Mouse (Mus musculus): ENCODE measurements around the gene Ptpn1. TPM values are rescaled to one million over a fixed set of nuclear protein-coding genes. Genes with fewer than 3 reads are reported as not detected.
A peak's percentile ranks its signal among the peaks of the same experiment; 100 is the strongest.

The Ptpn1 gene
- total and polyA plus RNA-seq, 3 experiments, result 55.1 to 71.3 (median 57.9) TPM

DNA sequence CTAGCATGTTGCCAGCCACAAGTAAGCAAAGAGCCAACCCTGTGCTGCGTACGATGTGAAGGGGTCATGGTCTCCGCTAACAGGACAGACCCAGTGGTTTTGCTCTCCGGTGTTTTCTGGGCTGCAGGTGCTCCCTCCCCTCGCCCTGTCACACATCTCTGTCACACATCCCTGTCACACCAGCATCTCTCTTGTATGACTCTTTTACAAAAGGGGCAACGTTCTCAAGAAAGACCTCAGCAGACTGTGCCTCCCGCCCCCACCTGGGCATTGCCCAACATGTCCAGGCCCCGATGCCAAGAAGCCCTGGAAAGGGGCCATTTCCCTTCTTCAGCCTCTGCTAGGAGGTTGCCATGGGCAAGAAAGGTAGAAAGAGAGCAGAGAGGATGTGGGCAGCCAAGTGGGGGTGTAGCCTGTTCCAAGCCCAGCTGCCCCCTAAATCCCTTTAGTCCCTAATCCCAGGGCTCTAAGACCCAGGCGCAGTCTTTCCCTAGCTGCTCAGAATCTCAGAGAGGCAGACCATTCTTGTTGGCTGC lies 10.8 kb upstream of the Ptpn1 start:
- no peak for DNase-seq

DNA sequence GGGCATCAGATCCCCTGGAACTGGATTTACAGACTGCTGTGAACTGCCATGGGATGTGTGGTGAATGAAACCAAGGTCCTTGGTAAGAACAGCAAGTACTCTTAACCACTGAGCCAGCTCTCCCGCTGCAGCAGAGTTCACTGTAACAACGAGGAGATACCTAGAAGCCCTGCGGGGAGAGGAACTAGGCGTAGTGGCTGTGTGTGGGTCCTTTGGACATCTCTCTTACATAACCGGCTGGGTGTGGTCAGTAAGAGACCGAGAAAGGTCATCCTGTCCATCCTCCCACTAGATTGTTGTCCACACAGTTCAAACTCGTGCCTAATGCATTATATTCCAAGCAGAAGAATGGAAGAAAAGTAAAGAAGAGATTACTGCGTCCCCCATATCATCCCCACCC lies 10.0 kb upstream of the Ptpn1 start:
- no peak for DNase-seq

DNA sequence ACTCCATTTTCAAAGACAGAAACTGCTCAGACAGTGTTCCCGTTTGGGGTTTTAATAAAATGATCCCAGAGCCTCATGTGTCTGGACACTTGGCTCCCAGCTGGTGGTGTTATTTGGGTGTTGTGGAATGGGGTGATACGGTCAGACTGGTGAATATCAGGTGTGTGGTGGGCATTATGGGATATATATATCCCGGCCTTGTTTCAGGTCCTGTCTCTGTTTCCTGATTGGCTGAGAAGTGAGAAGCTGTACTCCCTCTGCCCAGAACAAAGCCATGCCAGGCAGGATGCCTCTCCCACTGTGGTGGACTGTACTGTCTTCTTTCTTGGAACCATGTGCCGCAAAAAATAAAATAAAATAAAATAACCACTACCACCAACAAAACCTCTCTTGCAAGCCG lies 7.8 kb upstream of the Ptpn1 start:
- no peak for DNase-seq

DNA sequence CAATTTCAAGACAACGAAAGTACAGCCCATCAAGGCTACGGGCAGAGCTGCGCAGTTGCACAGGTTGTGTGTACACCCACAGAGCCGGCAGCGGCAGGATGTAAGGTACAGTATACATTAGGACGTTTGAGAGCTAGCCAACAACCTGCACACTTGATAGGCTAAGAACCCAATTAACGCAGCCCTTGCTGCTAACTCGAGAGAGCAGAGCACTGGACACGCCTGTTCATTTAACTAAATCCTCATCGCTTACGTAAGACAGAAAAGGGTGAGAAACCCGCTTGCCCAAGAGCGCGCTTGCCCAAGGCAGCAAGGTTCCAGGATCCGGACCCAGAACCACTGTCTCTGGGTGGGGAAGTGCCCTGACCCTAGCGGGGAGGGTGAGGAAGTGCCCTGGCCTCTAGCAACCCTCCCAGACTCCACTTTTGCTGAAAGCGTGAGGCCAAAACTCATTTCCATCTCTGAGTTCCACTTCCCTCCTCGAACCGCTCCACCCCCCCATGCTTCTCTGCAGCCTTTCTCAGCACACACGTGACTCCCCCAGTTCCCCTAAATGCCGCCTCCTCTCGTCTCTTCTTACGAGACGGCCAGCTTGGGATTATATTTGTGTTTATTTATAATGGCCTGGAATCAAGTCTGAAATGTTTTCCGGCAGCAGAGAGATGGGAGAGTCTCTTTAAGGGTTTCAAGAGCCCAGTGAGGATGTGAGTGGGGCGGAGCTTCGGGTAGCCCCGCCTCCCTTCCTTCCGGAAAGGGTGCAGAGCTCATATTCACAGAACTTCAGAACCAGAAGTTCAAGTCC lies 6.9 kb upstream of the Ptpn1 start:
- peak; percentile 88 for DNase-seq

DNA sequence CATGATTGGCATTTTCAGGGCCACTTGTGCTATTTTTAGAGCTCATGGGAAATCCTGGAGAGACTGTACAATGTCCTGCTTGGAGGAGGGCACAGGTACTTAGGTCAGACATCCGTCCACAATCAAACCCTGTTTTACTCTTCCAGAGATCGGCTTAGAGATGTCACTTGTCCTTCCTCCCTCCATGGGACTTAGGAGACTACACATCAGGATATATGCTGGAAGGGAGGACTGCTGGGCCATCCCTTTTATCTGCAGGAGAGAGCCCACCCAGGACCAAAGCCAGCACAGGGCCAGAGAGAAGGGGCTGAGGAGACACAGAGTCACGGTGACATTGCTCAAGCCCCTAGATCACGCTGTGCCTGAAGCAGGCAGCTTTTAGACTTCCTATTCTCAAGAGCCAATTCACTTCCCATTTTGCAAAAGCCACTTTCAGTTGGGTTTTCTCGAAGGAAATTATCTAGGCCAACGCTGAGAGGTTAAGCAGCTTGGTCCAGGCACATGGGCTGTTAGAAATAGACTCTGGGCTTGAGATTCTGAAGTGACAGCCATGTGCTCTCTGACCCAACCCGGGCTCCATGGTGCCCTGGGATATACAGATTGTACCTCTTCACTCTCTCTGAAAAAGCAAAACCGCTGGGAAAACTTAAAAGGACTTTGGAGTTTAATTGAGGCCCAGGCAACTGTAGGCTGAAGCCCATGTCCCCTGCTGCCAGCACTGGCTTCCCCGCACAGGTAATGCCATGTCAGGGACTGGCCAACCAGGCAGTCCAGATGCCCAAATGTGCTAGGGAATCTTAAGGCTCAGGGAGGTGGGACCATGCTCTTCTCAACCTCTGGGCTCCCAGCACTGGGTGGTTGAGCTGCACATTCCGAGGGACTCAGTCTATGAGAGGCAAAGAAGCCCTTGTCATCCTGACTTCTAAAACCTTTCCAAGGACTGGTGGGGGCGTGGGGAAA lies 5.7 kb upstream of the Ptpn1 start:
- no peak for DNase-seq

DNA sequence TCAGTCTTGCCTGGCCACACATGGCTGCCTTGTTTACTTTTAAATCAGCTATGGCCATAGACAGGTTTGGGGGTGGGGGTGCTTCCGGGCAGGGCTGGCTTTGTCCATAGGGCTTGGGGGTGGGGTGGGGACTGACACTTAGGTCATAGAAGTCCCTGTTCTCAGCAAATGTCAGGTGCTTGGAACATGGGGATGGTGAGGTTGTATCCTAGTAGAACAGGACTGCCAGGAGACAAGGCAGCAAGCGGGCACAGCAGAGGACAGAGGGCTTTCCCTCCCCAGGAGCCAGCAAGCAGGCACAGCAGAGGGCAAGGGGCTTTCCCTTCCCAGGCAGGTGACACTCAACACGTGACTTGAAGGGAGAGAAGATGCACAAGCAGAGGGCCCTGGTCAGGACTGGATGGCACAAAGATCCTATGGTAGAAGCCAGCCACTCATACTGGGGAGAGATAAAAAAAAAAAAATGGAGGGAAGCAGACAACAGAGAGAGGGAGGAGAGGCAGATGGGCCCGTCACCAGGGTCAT lies 3.8 kb upstream of the Ptpn1 start:
- no peak for DNase-seq

DNA sequence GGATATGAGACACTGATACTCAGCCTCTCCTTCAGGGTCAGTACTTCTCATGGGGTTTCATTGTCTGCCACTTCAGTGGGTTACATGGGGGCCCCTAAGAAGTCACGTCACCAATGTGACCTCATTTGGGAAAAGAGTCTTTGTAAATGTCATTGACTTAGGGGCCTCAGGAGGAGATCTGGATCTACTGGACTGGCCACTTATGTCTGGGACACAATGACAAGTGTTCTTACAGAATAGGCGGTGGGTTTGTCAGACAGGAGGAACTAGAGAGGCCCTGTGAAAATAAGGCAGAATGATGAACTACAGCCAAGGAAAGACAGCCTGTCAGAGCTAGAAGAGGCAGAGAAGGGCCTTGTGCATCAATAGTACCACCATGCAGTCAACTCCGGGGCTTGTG lies 2.9 kb upstream of the Ptpn1 start:
- DNase-seq, result no peak

DNA sequence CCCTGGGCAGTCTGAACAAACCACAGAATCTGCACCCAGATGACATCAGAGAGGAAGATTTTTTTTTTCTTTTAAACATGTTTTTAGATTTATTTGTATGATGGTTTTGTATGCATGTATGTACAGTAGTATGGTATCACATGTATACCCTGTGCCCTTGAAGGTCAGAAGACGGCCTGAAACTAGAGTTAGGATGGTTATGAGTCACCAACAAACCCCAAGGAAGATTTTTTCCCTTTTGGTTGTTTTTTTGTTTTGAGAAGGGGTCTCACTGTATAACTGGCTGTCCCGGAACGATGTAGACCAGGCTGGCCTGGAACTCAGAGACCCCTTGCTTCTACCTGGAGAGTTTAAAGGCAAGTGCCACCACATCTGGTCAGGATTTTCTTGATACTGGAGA lies 882 bp upstream of the Ptpn1 start:
- no peak for DNase-seq

DNA sequence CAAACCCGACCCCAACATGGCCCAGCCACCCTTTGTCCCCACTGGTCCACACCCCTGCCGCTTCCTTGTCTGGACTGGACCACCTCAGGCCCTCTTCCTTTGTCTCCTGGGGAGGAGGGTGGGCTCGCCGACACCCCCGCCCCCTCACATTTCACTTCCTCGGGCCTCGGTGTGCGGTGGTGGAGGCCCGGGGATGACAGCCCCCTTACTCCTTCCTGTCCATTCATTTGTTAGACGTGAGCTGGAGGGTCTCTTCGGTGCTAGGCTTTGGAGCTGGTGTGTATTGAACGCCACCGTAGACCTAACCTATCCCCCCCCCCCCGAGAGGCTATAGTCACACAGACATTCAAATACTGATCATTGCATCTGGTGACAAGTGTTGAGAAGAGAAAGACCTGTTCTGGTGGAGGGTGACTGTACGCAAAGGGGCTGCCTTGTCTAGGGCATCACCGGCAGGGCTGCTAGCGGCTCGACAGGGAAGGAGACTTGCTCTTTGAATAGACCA lies 922 bp downstream of the Ptpn1 start:
- DNase-seq, result no peak

DNA sequence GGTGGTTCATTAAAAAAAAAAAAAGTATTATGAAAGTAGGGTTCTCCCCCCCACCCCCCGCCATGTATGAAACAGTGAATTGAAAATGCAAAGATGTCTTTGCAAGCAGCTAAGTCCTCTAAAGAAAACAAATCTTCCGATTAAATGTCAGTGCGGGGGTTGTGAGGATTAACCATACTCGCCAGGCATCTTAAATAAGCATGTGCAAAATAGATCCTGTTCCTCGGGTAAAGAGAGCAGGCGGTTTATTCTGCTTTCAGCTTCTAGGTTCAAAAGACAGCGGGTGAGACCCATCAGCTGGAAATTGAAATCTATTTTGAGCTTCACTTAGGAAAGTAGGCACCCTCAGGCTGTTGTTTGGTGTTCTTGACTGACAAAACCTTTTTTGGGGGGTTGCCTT lies 1.5 kb downstream of the Ptpn1 start:
- DNase-seq, result no peak

DNA sequence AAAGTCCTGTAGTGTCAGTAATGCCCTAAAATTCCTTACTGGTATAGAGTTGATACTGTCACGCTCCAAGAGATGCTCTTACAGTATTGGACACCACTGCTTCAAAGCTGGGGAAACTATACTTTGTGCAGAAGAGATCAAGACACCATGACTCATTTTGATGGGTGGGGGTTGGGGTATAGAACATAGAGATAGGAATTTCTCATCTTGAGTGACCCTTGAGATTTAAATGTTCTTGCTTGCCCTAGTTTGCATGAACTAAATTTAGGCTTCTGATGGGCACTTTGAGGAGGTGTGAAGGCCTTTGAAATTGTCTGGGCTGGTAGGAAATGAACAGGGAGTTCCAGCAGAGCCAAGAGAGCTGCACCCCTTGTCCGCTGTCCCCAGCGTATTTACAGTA lies 4.1 kb downstream of the Ptpn1 start:
- DNase-seq, result no peak

DNA sequence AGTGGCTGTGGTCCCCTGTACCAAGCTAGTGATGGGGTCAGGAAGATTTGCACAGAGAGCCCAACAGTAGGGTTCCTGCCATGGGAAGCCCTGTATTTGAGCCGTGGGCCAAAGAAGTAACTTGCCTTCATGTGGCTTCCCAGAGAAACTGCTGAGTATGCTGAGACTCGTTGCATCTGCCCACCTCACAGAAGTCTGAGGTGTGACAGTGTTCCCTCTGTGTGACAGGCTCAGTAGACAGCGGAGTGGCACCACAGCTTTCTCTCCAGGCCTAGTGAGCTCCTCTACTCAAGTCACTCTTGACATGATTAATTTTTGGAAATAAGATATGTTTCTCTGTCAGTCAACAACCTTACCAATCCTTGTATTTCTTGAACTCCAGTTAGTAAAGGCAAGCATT lies 6.9 kb downstream of the Ptpn1 start:
- DNase-seq, result no peak

DNA sequence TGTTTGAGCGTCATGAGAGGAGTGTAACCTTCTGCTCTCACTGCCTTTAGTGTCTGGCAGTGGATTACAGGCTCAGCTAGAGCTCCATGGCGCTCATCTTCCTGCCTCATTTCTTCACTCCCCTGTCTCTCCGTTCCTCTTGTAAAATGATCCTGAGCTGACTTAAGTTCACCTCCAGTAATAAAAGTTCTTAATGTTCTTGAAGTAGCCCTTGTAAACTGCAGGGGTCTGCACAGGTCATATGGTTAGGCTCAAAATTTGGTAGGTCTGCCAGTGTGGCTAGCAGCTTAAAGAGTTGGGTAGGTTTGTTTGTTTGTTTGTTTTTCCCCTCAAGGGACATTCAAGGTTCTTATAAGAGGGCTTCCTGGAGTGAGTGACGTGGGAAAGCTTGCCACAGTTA lies 7.3 kb downstream of the Ptpn1 start:
- no peak for DNase-seq

DNA sequence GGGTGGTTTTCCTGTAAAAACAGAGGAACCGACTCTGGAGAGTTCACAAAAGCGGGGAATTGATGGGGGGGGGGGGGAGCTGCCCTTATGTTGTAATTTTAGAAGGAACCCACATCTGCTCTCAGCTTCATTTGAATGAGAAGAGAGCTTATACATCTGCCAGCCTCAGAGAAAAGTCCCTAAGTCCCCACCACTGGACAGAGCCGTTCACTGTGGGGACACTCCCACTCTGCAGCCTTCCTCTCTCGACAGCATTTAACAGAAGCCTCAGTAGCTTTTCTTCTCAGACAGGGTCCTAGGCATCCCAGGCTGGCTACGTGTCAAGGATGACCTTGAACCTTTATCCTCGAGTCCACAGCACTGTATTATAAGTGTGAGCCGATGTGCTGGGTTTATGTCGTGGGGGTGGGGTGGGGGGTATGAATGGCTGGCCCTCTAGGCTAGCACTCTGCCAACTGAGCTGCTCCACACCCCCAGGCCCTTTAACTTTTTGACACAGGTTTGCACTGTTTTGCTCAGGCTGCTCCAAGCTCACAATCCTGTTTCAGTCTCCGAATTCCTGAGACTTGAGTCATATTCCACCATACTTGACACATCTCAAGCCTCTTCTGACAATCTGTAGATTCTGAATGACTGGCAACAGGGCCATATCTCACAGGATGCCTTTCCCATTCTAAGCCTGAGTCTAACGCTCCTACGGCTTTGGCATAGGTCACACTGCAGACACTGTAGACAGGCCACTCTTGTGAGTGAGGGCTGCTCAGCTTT lies 8.0 kb downstream of the Ptpn1 start:
- DNase-seq, result no peak

DNA sequence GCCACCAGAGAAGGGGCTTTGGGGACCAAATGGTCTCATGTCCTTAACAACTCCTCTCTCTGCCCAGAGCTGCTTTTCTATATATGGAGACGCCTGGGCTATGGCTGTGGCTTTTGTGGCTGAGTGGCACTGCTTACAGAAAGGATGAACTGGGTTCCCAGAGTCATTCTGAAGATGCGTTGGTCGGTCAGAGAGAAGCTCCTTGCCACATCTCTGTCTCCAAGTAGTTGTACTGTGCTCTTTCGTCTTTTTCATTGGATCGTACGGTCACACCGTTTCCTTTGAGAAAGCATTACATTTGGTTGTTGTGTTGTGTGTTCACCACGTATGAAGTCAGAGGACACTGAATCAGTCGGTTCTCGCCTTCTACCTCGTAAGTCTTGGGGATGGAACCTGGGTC lies 8.8 kb downstream of the Ptpn1 start:
- DNase-seq, result no peak

DNA sequence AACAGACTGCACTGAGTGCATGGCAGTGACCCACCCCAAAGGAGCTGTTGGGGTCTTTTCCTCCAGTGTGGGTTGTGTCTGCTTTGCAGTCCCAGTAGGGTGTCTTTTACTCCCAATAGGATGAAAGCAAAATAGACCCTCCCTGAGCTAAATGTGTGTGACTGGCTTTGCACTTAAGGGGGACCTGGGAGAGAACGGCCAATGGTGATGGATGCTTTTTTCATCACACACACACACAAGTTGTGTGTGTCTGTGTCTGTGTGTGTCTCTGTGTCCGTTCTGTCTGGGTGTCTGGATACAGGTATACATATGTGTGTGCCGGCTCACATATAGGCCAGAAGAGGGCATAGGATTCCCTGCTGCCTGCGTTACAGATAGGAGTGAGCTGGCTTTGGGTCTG lies 9.5 kb downstream of the Ptpn1 start:
- DNase-seq, result no peak

DNA sequence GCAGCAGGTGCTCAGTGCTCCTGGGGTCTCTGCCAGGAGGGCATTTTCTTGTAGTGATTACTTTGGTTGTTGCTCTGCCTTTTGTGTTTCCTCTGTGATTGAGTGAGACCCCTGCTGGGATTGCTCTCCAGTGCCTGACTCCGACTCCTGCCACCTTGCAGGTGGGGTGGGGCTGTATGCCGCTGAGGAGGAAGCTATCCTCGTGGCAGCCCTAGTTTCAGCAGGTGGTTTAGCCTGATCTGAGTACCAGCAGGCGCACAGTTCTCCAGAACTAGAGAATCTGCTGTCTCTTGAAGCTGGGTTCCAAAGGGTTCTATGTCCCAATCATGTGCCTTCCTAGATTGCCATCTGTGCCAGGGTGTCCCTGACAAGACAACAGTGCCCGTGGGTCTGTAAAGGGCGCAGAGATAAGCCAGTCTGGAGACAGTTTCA lies 9.9 kb downstream of the Ptpn1 start:
- no peak for DNase-seq

DNA sequence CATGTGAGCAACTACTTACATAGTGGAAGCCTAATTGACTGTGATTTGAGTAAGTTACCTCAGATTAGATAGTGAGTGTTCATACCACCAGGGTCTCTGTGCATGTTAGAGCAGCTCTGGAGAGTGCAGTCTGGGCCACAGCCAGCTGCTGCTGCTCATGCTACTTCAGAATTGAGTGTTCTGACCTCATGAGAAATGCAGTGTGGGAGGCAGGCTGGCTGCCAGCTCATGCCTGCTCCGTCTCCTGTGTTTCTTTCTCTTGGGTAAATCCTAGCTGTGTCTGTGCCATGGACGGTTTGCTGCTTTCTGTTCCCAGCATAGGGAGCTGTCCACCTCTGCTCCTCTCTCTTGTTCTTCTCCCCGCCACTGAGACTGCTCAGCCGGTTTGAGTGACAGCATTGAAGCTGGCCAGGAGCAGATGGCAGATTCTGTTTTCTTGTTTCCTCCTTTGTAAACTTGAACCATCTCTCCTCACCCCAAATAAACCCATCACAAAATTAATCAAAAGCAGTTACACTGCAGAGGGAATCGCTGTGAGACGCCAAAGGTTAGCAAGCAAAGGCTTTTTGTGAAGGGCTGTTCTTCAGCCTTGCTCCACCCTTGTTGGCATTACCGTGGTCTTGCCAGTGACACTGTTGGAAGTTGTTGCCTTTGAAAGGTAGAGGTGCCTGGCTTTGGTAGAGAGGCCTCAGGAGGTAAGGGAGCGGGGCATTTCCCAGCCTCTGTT lies 10.5 kb downstream of the Ptpn1 start:
- peak; percentile 86 for DNase-seq

DNA sequence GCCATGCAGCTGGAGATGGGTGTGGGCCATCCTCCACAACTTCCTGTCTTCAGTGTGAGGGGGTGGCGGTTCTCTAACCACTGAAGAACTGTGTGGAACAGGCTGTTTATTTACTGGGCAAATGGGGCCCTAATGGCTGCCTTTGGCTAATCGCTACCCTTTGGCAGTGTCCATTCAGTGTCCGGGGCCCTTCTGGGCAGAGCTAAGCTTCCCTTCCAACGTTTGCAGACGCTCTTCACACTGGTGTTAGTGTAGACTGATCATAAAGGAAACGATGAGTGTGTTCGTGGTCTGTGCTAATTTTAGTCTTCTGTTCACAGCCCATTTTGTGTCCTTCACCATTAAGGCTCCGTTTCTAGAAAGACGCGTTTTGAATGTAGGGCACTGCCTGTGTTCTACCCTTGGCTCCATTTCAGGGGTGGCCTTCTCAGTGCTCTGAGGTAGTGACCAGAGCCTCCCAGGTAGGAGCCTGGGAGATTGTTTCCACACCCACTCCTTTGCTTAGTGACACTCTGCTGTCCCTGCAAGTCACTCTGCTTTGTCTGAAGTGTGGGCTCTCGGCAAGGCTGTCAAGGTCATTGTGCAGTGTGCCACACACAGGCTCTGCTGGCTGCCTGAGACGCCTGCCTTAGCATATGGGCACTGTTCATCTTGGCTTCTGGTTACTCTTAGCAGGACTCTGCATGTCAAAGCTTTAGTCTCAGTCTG lies 11.2 kb downstream of the Ptpn1 start:
- peak; percentile 47 for DNase-seq

DNA sequence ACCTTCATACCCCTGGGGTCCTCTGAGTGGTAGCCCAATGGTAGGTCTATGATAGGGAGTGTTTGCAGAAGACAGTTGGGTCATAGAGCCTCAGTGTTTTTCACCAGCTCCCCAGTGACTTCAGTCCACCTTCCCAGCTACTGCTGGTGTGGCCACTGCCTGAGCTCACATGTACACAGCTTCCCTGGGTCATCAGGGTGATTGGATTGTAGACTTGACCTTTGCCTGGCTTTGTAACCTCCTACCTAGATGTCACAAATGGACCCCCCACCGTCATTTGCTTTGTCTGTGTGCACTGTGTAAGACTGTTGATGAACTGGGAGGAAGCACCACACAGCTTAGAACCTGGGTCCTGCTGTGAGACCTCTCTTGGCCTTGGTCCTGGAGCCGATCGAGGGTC lies 12.3 kb downstream of the Ptpn1 start:
- no peak for DNase-seq

Data from adrenal gland, adult 2 months (tissue).